Mouse (Mus musculus) midbrain, postnatal 0 days (tissue): ENCODE data around the gene Copa. TPM values are rescaled to one million over a fixed set of nuclear protein-coding genes. Genes with fewer than 3 reads are reported as not detected.
A peak's percentile ranks its signal among the peaks of the same experiment; 100 is the strongest.

Experiments used
- ATAC-seq: fragments of 200-750 bp; cut with Nextera tagmentation; 2 replicates; pipeline ENCODE4 v1.8.0; 2017; ENCODE audit warnings: moderate number of reproducible peaks, mild to moderate bottlenecking, moderate TSS enrichment, moderate library complexity; ENCODE audit not compliant: low FRiP score
- DNase-seq: peaks from one replicate; pipeline ENCODE4 v3.0.0-alpha.2; 2015; ENCODE audit warnings: low spot score
- H3K27ac ChIP-seq: fragments of 300-500 bp; sonication (generic); 2 replicates; pipeline ENCODE4 v1.5.1; 2014; ENCODE audit warnings: low read depth, mild to moderate bottlenecking, low read length, mixed read lengths
- H3K27me3 ChIP-seq: fragments of 300-500 bp; sonication (generic); 2 replicates; pipeline ENCODE4 v1.6.1; 2014; ENCODE audit warnings: low read length, control low read depth, mixed read lengths; ENCODE audit not compliant: insufficient read depth
- H3K36me3 ChIP-seq: fragments of 300-500 bp; sonication (generic); 2 replicates; pipeline ENCODE4 v1.6.1; 2014; ENCODE audit warnings: low read length, control low read depth, mixed read lengths; ENCODE audit not compliant: insufficient read depth
- H3K4me1 ChIP-seq: fragments of 300-500 bp; sonication (generic); 2 replicates; pipeline ENCODE4 v1.6.1; 2014; ENCODE audit warnings: mild to moderate bottlenecking, control low read depth, antibody characterized with exemption, low read length, mixed read lengths; ENCODE audit not compliant: insufficient read depth
- H3K4me2 ChIP-seq: fragments of 300-500 bp; sonication (generic); 2 replicates; pipeline ENCODE4 v1.6.1; 2014; ENCODE audit warnings: low read depth, mild to moderate bottlenecking, low read length, mixed read lengths; ENCODE audit not compliant: poor library complexity, severe bottlenecking
- H3K4me3 ChIP-seq: fragments of 300-500 bp; sonication (generic); 2 replicates; pipeline ENCODE4 v1.5.1; 2014; ENCODE audit warnings: low read depth, mild to moderate bottlenecking, low read length, moderate library complexity
- H3K9ac ChIP-seq: fragments of 300-500 bp; sonication (generic); replicated peaks from 2 replicates; pipeline ENCODE4 v1.6.1; 2014; ENCODE audit warnings: mild to moderate bottlenecking, low read length, moderate library complexity, mixed read lengths; ENCODE audit not compliant: poor library complexity, severe bottlenecking
- H3K9me3 ChIP-seq: fragments of 300-500 bp; sonication (generic); 2 replicates; pipeline ENCODE4 v1.6.1; 2016; ENCODE audit warnings: low read length, control low read depth
- CTCF ChIP-seq: IDR thresholded peaks from 2 replicates; pipeline ENCODE4 v1.5.1; 2016; ENCODE audit warnings: antibody characterized with exemption, mild to moderate bottlenecking
- WGBS: fragments of 180-500 bp; shearing (Covaris S2); extraction: QIAGEN DNeasy Blood & Tissue Kit; methylation state at CpG from one replicate; pipeline ENCODE4 v1.1.7; 2014; 5-methylcytosine and 5-hydroxymethylcytosine counted together
- polyA plus RNA-seq: library from polyadenylated mRNA; unstranded; fragments of >200 nt; fragmentation: Nextera tagmentation; extraction: Ambion mirVana; gene quantifications from 2 replicates; pipeline ENCODE4 v1.2.1, GENCODE M21; 2015
- total RNA-seq: library from RNA; depleted of rRNA; stranded (reverse); fragments of >200 nt; gene quantifications from 2 replicates; pipeline ENCODE4 v1.2.3, GENCODE M21; 2014

Copa gene
- total and polyA plus RNA-seq, 2 experiments from 2014 or later, result 155 to 207 TPM

DNA sequence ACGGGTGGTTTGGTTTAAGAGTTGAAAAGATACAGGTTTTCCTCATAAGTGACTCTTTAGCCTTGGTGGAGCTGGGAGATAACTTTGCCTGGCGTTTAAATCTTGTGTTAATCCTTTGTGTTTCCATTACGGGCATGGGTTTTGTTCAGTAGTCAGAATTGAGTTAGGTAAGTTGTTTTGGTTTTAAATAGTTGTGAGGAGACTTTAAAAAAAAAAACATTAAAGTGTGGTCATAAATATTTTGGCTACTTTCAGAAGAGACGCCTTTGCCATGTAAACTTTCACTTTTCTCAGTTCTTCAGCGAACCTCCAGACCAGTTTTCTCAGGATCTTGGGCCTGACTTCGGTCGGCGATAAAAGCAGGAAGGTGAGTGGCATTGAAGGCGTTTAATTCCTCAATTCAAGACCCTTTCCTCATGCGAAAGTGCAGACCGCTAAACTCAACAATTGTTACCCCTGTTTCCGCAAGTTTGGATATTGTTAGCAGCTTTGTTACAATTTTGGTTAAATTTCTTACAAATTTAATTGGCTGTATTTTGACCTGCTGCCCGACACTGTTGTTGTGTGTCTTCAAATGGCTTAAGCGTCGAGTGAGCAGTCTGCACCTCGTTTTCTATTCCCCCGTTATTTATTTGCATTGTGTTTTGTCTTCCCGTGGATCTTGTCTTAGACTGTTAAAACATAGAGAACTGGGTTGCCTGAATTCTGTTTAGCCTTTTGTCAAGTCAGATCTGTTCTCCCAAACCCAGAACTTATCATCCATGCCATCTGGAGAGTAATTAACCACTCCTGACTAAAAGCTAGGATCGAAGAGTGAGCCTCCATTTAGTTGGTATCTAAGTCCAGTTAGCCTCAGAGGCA is 66.9 kb downstream of the Copa start:
- Histone ChIP-seq H3K4me3 (peak overlapping the region; percentile 99), H3K9me3 (no peaks in the 10 kb centered on the region), H3K4me2 (peak overlapping the region; percentile 85), H3K36me3 (0 out of 2 replicates have a peak, but pooled peaks cover 6% of the 10 kb centered on the region), H3K9ac (peak overlapping the region; percentile 98), H3K4me1 (peaks cover 15% of the 10 kb centered on the region), H3K27me3 (no peaks in the 10 kb centered on the region), H3K27ac (peak overlapping the region; percentile 86)
- ATAC-seq (no peak), DNase-seq (no peak)
- 13% methylated on average over 19 of the region's 19 CpGs for WGBS
- TF ChIP-seq CTCF, result no peak

DNA sequence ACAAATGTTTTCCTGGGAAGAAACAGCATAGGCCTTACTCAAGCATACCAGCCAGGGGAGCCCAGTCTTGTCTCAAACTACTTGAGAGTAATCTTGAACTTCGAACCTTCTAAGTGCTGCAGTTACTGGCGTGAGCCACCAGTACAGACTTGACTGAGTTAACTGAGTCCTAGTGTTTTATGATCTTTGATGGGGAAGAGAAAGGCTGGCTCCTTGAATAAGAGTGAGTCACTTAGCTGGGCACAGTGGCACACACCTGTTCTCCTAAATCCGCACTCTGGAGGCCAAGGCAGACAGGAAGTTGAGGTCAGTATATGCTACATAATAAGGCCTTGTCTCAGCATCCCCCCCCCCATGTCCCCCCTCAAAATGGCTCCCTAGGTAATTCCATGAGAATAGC is 72.2 kb downstream of the Copa start:
- no peak for DNase-seq
- Histone ChIP-seq H3K4me2 (no peak overlapping the region), H3K36me3 (0 out of 2 replicates have a peak, but pooled peaks cover 16% of the 10 kb centered on the region), H3K4me3 (no peak overlapping the region), H3K4me1 (peaks cover 6% of the 10 kb centered on the region; the same call in 1 of the 2 replicates), H3K27ac (no peak overlapping the region), H3K9ac (no peak overlapping the region), H3K9me3 (no peaks in the 10 kb centered on the region), H3K27me3 (no peaks in the 10 kb centered on the region)
- ATAC-seq, result no peak
- WGBS, result 93% methylated on average over 3 of the region's 3 CpGs
- TF ChIP-seq CTCF, result no peak

DNA sequence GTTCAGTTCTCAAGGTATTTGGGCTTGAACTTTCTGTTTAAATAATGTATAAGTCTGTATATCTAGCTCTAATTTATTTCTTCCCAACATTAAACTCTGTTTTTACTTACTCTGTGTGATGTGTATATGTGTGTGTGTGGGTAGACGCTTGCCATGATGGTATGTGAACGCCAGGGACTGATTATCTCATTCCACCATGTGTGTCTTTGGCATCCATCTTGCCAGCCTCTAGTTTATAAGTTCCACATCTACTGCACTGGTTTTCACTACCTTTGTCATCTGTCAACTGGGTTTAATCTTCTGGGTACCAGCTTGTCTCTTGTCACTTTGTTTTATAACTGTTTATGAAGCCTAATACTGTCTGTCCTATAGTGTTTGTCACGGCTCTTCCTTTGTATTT is 73.2 kb downstream of the Copa start:
- H3K36me3 ChIP-seq, result 0 out of 2 replicates have a peak, but pooled peaks cover 16% of the 10 kb centered on the region
- DNase-seq, result no peak
- no peaks in the 10 kb centered on the region for H3K27me3 ChIP-seq
- no peak for ATAC-seq
- H3K27ac ChIP-seq, result no peak overlapping the region
- no peak overlapping the region for H3K4me2 ChIP-seq
- TF ChIP-seq CTCF, result no peak
- no peak overlapping the region for H3K9ac ChIP-seq
- no peaks in the 10 kb centered on the region for H3K4me1 ChIP-seq
- WGBS, result 96% methylated on average over 3 of the region's 3 CpGs
- no peaks in the 10 kb centered on the region for H3K9me3 ChIP-seq
- H3K4me3 ChIP-seq, result no peak overlapping the region

DNA sequence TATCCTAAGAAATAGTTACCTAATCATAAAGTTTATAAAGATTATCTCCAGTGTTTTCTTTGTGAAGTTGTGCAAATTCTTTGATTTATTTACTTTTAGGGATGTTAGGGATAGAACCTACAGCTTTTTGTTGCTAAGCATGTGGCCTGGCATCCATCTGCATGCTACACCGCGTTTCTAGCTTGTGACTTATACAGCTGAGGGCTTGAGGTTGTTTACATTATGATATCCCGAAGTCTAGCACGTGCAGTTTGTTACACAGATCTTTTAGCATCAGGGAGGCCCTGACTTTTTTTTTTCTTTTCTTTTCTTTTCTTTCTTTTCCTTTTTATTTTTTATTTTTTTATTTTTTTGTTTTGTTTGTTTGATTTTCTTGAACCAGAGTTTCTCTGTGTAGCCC is 77.6 kb downstream of the Copa start:
- no peak overlapping the region for H3K4me3 ChIP-seq
- 0 out of 2 replicates have a peak, but pooled peaks cover 5% of the 10 kb centered on the region for H3K36me3 ChIP-seq
- WGBS, result 84% methylated on average over 4 of the region's 4 CpGs

DNA sequence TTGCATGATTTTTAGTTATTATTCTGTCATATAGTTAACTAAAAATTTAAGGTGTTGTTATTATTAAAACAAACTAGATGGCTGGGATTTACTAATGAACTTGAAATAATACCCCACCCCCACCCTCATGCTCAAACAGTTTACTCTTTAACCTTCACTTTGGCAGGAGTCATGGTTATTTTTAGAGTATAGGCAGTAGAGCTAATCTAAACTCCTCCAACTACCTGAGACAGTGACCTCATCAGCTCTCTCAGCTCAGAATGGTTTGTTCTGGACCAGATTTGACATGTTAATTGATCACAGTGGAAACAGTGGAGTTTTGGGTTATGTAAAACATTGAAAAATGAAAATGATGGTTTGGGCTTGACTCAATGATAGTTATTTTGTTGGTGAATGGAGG is 78.2 kb downstream of the Copa start:
- no peak overlapping the region for H3K4me2 ChIP-seq
- no peaks in the 10 kb centered on the region for H3K27me3 ChIP-seq
- no peak overlapping the region for H3K9ac ChIP-seq
- no peaks in the 10 kb centered on the region for H3K4me1 ChIP-seq
- H3K4me3 ChIP-seq, result no peak overlapping the region
- no peak for DNase-seq
- no peak overlapping the region for H3K27ac ChIP-seq
- no peaks in the 10 kb centered on the region for H3K9me3 ChIP-seq
- H3K36me3 ChIP-seq, result 0 out of 2 replicates have a peak, but pooled peaks cover 5% of the 10 kb centered on the region
- ATAC-seq, result no peak
- TF ChIP-seq CTCF, result no peak

More for the DNA sequence above, 77.6 kb downstream of the Copa start:
- no peaks in the 10 kb centered on the region for H3K4me1 ChIP-seq
- H3K27me3 ChIP-seq, result no peaks in the 10 kb centered on the region
- no peak for TF ChIP-seq CTCF
- H3K4me2 ChIP-seq, result no peak overlapping the region
- H3K27ac ChIP-seq, result no peak overlapping the region
- no peak overlapping the region for H3K9ac ChIP-seq
- ATAC-seq (no peak), DNase-seq (no peak)
- H3K9me3 ChIP-seq, result no peaks in the 10 kb centered on the region

DNA sequence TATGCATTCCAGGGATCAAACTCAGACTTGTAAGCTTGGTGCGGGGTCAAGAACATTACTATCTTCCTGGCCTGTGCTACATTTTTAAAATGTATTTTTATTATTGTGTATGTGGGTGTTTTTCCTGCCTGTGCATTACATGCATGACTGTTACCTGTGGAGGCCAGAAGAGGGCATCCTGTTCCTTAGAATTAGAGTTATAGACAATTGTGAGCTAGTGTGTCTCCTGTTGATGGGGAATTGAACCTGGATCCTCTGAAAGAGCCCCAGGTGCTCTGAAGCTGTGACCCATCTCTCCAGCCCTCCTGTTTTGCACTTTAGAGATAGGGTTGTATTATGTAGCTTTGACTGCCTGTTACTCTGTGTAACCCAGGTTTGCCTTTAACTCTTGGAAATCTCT is 79.7 kb downstream of the Copa start:
- H3K4me1 ChIP-seq, result no peaks in the 10 kb centered on the region
- no peak overlapping the region for H3K27ac ChIP-seq
- peak; percentile 79 for TF ChIP-seq CTCF
- H3K4me3 ChIP-seq, result no peak overlapping the region
- H3K4me2 ChIP-seq, result no peak overlapping the region
- H3K9ac ChIP-seq, result no peak overlapping the region
- H3K9me3 ChIP-seq, result no peaks in the 10 kb centered on the region
- DNase-seq (peak; percentile 65), ATAC-seq (no peak; the same call in 1 of the 2 replicates)
- peaks cover 7% of the 10 kb centered on the region; the same call in 1 of the 2 replicates for H3K36me3 ChIP-seq
- no peaks in the 10 kb centered on the region for H3K27me3 ChIP-seq
- 90% methylated on average over 1 of the region's 1 CpGs for WGBS
